Mouse (Mus musculus): ENCODE measurements at regions not wholly inside any gene's neighbourhood (a gene's known extent, or its start where the extent isn't known, plus 50 kb on each side); places are given as distances from the start of the nearest gene placed in this dataset.

DNA sequence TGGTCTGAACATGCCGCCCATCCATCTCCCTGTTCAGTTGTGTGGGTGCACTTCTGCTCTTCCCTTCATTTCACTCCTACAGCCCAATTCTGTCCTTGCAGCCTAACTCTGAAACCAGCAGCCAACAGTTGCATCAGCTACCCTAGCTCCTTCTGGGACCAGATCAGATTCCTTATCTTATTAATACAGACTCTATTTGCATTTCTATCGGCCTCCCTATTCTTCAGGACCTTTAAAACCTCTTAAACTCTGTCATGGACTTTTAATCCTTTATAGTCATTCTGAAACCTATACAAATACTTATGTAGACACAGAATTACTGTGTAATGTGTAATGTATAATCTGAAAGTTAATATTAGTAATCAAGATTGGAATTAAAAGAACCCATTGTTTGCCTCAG lies 195.9 kb upstream of the Thbs1 start:
- TF ChIP-seq POLR2A (IDR thresholded peaks at IDR 0.05; ENCODE audit: extremely low read depth, insufficient read depth, low read length) (no peak), CTCF (IDR thresholded peaks at IDR 0.05; ENCODE audit: extremely low read depth, insufficient read depth, low read length) (no peak)
